ENCODE assay signal across 8 mouse cellular contexts in genomic region chr12:33429387-33430160, GRCm38 (mm10). TPM values are rescaled to one million over a fixed set of nuclear protein-coding genes. Genes with fewer than 3 reads are reported as not detected.
DNase-seq lines count a peak whose midpoint lies in the region; ATAC-seq and TF ChIP-seq lines count a peak whose summit lies in the region.

Gene Twistnb, plus strand, starts transcription at chr12:33429635.

- under 1% methylated on average over 66 of the region's 66 CpGs for WGBS in forebrain, embryonic 16.5 days
- WGBS in lung, embryonic 14.5 days: under 1% methylated on average over 66 of the region's 66 CpGs
- under 1% methylated on average over 66 of the region's 66 CpGs for WGBS in olfactory bulb, adult 2 months
- WGBS in thymus, adult 2 months: under 1% methylated on average over 66 of the region's 66 CpGs

- H3K4me2 ChIP-seq in forebrain, embryonic 16.5 days (ENCODE audit: low read length): peak within 1 kb of the TSS; percentile 76
- H3K4me2 ChIP-seq in lung, embryonic 14.5 days: peak within 1 kb of the TSS; percentile 76

- peaks cover 9% of the 10 kb centered on the region for H3K36me3 ChIP-seq in G1E (replicated peaks)
- no peaks in the 10 kb centered on the region for H3K36me3 ChIP-seq in forebrain, embryonic 16.5 days (ENCODE audit: control insufficient read depth, insufficient read depth)
- no peaks in the 10 kb centered on the region for H3K36me3 ChIP-seq in lung, embryonic 14.5 days (ENCODE audit: insufficient read depth)
- H3K36me3 ChIP-seq in thymus, adult 2 months (ENCODE audit: control insufficient read depth, insufficient read depth, low read length): no peaks in the 10 kb centered on the region

- no peaks in the 10 kb centered on the region for H3K9me3 ChIP-seq in G1E (replicated peaks)
- H3K9me3 ChIP-seq in forebrain, embryonic 16.5 days (ENCODE audit: control insufficient read depth, low read length): no peaks in the 10 kb centered on the region
- H3K9me3 ChIP-seq in lung, embryonic 14.5 days (ENCODE audit: low read depth, low read length): no peaks in the 10 kb centered on the region

- H3K27me3 ChIP-seq in G1E (ENCODE audit: insufficient read depth, low read length): peaks cover 9% of the 10 kb centered on the region; the same call in 1 of the 2 replicates
- peaks cover 6% of the 10 kb centered on the region for H3K27me3 ChIP-seq in forebrain, embryonic 16.5 days (replicated peaks; ENCODE audit: control insufficient read depth, insufficient read depth, low read length)
- no peaks in the 10 kb centered on the region for H3K27me3 ChIP-seq in lung, embryonic 14.5 days (ENCODE audit: insufficient read depth, low read length)
- no peaks in the 10 kb centered on the region for H3K27me3 ChIP-seq in thymus, adult 2 months (ENCODE audit: control insufficient read depth, insufficient read depth, low read length)

- peak; percentile 75 for ATAC-seq in G1E (ENCODE audit: extremely low read depth, insufficient number of reproducible peaks, low FRiP score, poor library complexity, severe bottlenecking)
- peak; percentile 95 for ATAC-seq in forebrain, embryonic 16.5 days
- peak; percentile 96 for ATAC-seq in lung, embryonic 14.5 days (ENCODE audit: insufficient read depth)

- intact Hi-C loops in heart, postnatal 36 days (cut with DNase I): loop anchor here (10.0 kb wide), 1 partner anchor 405 kb away; no protein-coding TSS in a partner anchor

- H3K9ac ChIP-seq in forebrain, embryonic 16.5 days (replicated peaks; ENCODE audit: low read depth, low read length): peak within 1 kb of the TSS; percentile 76
- H3K9ac ChIP-seq in lung, embryonic 14.5 days: peak within 1 kb of the TSS; percentile 90

- H3K4me3 ChIP-seq in G1E (ENCODE audit: low read depth, low read length): peak within 1 kb of the TSS; percentile 89
- peak within 1 kb of the TSS; percentile 77 for H3K4me3 ChIP-seq in forebrain, embryonic 16.5 days (replicated peaks; ENCODE audit: low read length)
- peak within 1 kb of the TSS; percentile 91 for H3K4me3 ChIP-seq in layer of hippocampus, adult 2 months
- peak within 1 kb of the TSS; percentile 98 for H3K4me3 ChIP-seq in lung, embryonic 14.5 days (ENCODE audit: low read depth, low read length)
- H3K4me3 ChIP-seq in olfactory bulb, adult 2 months (ENCODE audit: insufficient read depth, low read depth, low read length): peak within 1 kb of the TSS; percentile 81
- H3K4me3 ChIP-seq in thymus, adult 2 months (ENCODE audit: control insufficient read depth, insufficient read depth, low read length): peak within 1 kb of the TSS; percentile 99

- H3K27ac ChIP-seq in forebrain, embryonic 16.5 days (ENCODE audit: low read length): peak within 1 kb of the TSS; percentile 75
- H3K27ac ChIP-seq in layer of hippocampus, adult 2 months: peak within 1 kb of the TSS; percentile 86
- H3K27ac ChIP-seq in lung, embryonic 14.5 days (ENCODE audit: low read depth): peak within 1 kb of the TSS; percentile 39
- peak within 1 kb of the TSS; percentile 1; the same call in 1 of the 2 replicates for H3K27ac ChIP-seq in olfactory bulb, adult 2 months (ENCODE audit: insufficient read depth, low read depth, low read length)
- peak within 1 kb of the TSS; percentile 19; the same call in 1 of the 2 replicates for H3K27ac ChIP-seq in thymus, adult 2 months (ENCODE audit: control insufficient read depth, insufficient read depth, low read length)

- peaks cover 30% of the 10 kb centered on the region for H3K4me1 ChIP-seq in G1E (ENCODE audit: insufficient read depth, low read depth, low read length)
- peaks cover 5% of the 10 kb centered on the region for H3K4me1 ChIP-seq in forebrain, embryonic 16.5 days (replicated peaks; ENCODE audit: control insufficient read depth, insufficient read depth, low read length)
- H3K4me1 ChIP-seq in lung, embryonic 14.5 days (ENCODE audit: insufficient read depth): peaks cover 5% of the 10 kb centered on the region; the same call in 1 of the 2 replicates
- no peaks in the 10 kb centered on the region for H3K4me1 ChIP-seq in olfactory bulb, adult 2 months (ENCODE audit: control insufficient read depth, insufficient read depth, low read length)
- H3K4me1 ChIP-seq in thymus, adult 2 months (replicated peaks; ENCODE audit: control insufficient read depth, insufficient read depth, low read length): no peaks in the 10 kb centered on the region

- DNase-seq in G1E (ENCODE audit: low spot score): peak; percentile 87
- DNase-seq in cerebellum, adult 18-20 months: peak; percentile 97 to 99
- DNase-seq in heart, postnatal 36 days: peak; percentile 96 to 98
- peak; percentile 95 to 98 for DNase-seq in layer of hippocampus, adult 2 months (ENCODE audit: low spot score in 2 of 2)
- peak; percentile 99 for DNase-seq in lung, embryonic 14.5 days
- DNase-seq in thymus, adult 2 months: peak; percentile 95

- peak; percentile 44 for TF ChIP-seq CTCF in G1E (IDR thresholded peaks at IDR 0.05; ENCODE audit: low read depth, low read length)
- peak; percentile 88 for TF ChIP-seq CTCF in layer of hippocampus, adult 2 months (conservative IDR thresholded peaks at IDR 0.05)
- peak; percentile 83 for TF ChIP-seq CTCF in lung, embryonic 14.5 days (IDR thresholded peaks at IDR 0.05; ENCODE audit: low read depth)
- TF ChIP-seq CTCF in olfactory bulb, adult 2 months (IDR thresholded peaks at IDR 0.05; ENCODE audit: insufficient read depth, low read depth, low read length): peak; percentile 35; the same call in 1 of the 2 replicates
- TF ChIP-seq CTCF in thymus, adult 2 months (IDR thresholded peaks at IDR 0.05; ENCODE audit: borderline replicate concordance, control insufficient read depth, extremely low read depth, insufficient read depth, low read length, poor library complexity): peak; percentile 47; the same call in 1 of the 2 replicates

- peak; percentile 63; the same call in 1 of the 2 replicates for TF ChIP-seq POLR2A in olfactory bulb, adult 2 months (IDR thresholded peaks at IDR 0.05; ENCODE audit: insufficient read depth, low read depth, low read length)
- peak; percentile 64; the same call in 1 of the 2 replicates for TF ChIP-seq POLR2A in thymus, adult 2 months (IDR thresholded peaks at IDR 0.05; ENCODE audit: control insufficient read depth, extremely low read depth, insufficient read depth, low read length, poor library complexity)

RNA-seq across cellular contexts. Expression of gene Twistnb, which starts in this region (rescaled TPM):
- total RNA-seq in G1E (2014; fragmentation: Nextera tagmentation) (95.0 and 99.4 TPM in 2 replicates), G1E (2017) (60.3 and 71.5 TPM in 2 replicates)
- polyA plus RNA-seq in G1E (2012): 11.5 and 26.2 TPM in 2 replicates
- polyA plus RNA-seq in forebrain, embryonic 16.5 days (2015; fragmentation: Nextera tagmentation; extraction: Ambion mirVana): 44.4 and 51.6 TPM in 2 replicates
- total RNA-seq in heart, postnatal 36 days (2021): 1 to 10 TPM; 7.7 to 8.5 TPM
- 10 to 100 TPM; 14.5 to 15.9 TPM for total RNA-seq in layer of hippocampus, adult 2 months (2021)
- polyA plus RNA-seq in lung, embryonic 14.5 days (2014; fragmentation: Nextera tagmentation; extraction: Ambion mirVana): 66.0 and 66.4 TPM in 2 replicates
- polyA plus RNA-seq in olfactory bulb, adult 2 months (2012; ENCODE audit: insufficient read depth, insufficient read length, low replicate concordance, missing spikeins): not detected in 2 replicates
- 57.5 and 94.4 TPM in 2 replicates for polyA plus RNA-seq in thymus, adult 2 months (2012; rRNA removed)

Comparison
In these comparisons a context has a peak if more than half of its experiments do, and no peak if none do; other contexts are left out.
1. Peak in every context shown above with its lines: DNase-seq, ATAC-seq, H3K4me3 ChIP-seq and H3K27ac ChIP-seq.
2. CTCF ChIP-seq: peak in every context shown above with its lines; median percentile 88 in layer of hippocampus, adult 2 months; 83 in lung, embryonic 14.5 days; 47 in thymus, adult 2 months; 44 in G1E; 35 in olfactory bulb, adult 2 months.
3. H3K27ac ChIP-seq: peak in every context shown above with its lines; median percentile 86 in layer of hippocampus, adult 2 months; 75 in forebrain, embryonic 16.5 days; 39 in lung, embryonic 14.5 days; 19 in thymus, adult 2 months; 1 in olfactory bulb, adult 2 months.